Mouse (Mus musculus): ENCODE data around the gene Esyt3. TPM values are rescaled to one million over a fixed set of nuclear protein-coding genes. Genes with fewer than 3 reads are reported as not detected.

Esyt3 gene
- polyA plus RNA-seq (2016; fragmentation: Nextera tagmentation; extraction: Ambion mirVana): 0.31 and 0.46 TPM in 2 replicates

GRCm38 (mm10) chr9:99357921-99358692, at the start of gene Esyt3:
TSS of gene Esyt3 (minus strand) at chr9:99358557.
- Histone ChIP-seq H3K9me3 (no peaks in the 10 kb centered on the region), H3K36me3 (no peaks in the 10 kb centered on the region), H3K4me3 (peak within 1 kb of the TSS; percentile 46), H3K4me2 (replicated peaks) (peak within 1 kb of the TSS; percentile 95), H3K9ac (peak within 1 kb of the TSS; percentile 36; the same call in 1 of the 2 replicates), H3K4me1 (peaks cover 12% of the 10 kb centered on the region), H3K27ac (no peak within 1 kb of the TSS), H3K27me3 (peaks cover 52% of the 10 kb centered on the region)
- under 1% methylated on average over 66 of the region's 66 CpGs for WGBS
- peak; percentile 54; the same call in 1 of the 2 replicates for ATAC-seq (ENCODE audit: insufficient number of reproducible peaks, insufficient read depth, low FRiP score, low TSS enrichment)

DNA sequence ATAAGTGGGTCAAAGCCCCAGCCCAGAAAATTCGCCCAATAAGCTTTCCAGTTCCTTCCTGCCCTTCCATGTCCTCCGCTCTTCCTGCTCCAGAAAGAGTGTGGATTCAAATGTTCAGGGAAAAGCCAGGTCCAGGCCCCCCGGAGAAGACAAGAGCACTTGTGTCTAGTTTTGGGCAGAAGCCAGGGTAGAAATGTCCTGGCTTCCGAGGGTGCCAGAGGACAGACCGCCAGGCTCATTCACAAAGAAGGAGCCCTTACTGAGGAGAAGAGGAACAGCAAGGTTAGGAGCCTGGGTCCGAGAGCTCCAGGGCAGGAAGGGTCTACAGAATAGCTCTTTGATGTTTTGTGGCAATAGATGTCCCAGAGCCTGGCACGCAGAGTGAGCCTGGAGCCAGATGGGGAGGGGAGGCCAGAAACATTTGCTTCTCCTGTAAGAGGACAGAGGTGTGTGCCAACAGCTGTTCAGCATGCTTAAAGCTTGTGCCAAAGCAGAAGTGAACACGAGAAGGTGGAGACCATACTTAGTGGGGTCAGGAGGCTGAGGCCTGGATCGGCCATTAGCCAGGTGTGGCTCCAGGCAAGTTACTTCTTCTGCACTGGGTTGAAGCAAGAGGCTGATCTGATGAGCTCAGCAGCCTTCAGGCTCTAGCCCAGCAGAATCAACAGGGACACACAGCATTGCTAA, 43.1 kb upstream of the Esyt3 start:
- no peak overlapping the region for H3K4me2 ChIP-seq (replicated peaks)
- ATAC-seq (ENCODE audit: insufficient number of reproducible peaks, insufficient read depth, low FRiP score, low TSS enrichment): no peak
- H3K36me3 ChIP-seq: 0 out of 2 replicates have a peak, but pooled peaks cover 4% of the 10 kb centered on the region
- H3K27ac ChIP-seq: no peak overlapping the region
- H3K4me3 ChIP-seq: no peak overlapping the region
- H3K9ac ChIP-seq: no peak overlapping the region
- 70% methylated on average over 9 of the region's 9 CpGs for WGBS
- no peaks in the 10 kb centered on the region for H3K27me3 ChIP-seq
- no peaks in the 10 kb centered on the region for H3K9me3 ChIP-seq
- H3K4me1 ChIP-seq: no peaks in the 10 kb centered on the region

- Histone ChIP-seq H3K4me2 (replicated peaks) (no peak overlapping the region), H3K4me1 (no peaks in the 10 kb centered on the region), H3K9ac (no peak overlapping the region), H3K27me3 (no peaks in the 10 kb centered on the region), H3K27ac (no peak overlapping the region), H3K9me3 (no peaks in the 10 kb centered on the region), H3K36me3 (0 out of 2 replicates have a peak, but pooled peaks cover 4% of the 10 kb centered on the region), H3K4me3 (no peak overlapping the region)
- ATAC-seq (ENCODE audit: insufficient number of reproducible peaks, insufficient read depth, low FRiP score, low TSS enrichment): no peak
- WGBS: 67% methylated on average over 6 of the region's 6 CpGs
These were observed 42.4 kb upstream of the Esyt3 start for GRCm38 (mm10) chr9:99400781-99401180.

DNA sequence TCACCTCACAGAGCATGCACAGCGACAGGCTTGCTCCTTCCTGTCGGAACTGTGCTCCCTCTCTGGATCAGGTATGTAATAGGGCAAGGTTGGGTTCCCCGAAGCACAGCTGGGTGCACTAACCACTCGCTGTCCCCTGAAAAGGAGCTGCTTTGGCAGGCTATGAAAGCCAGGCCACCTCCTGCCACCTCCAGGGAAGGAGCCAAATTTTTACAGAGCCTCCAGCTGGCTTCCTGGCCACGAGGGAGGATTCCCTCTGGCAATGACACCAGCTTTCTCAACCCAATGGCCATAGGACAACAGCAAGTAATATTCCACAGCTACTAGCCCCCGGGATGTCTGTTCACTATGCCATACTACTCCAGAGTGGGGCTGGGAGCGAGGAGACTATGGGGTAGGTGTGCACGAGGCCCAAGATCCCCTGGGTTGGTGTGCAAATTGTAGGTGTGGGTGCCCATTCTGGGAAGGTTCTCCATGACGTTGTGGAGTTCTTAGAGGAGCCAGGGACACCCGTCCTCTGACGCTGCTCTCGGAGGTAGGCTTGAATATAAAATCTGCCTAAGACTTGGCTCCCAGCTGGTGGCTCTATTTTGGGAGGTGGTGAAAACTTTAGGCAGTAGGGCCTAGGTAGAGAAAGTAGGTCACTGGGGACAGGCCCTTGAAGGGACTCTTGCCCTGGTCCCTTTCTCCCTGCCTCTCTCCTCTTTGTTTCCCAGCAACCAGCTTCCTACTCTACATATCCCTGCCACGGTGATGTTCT, 38.9 kb upstream of the Esyt3 start:
- 83% methylated on average over 13 of the region's 13 CpGs for WGBS
- Histone ChIP-seq H3K27ac (no peak overlapping the region), H3K4me3 (no peak overlapping the region), H3K27me3 (no peaks in the 10 kb centered on the region), H3K9me3 (no peaks in the 10 kb centered on the region), H3K36me3 (peaks cover 13% of the 10 kb centered on the region), H3K4me1 (no peaks in the 10 kb centered on the region), H3K9ac (no peak overlapping the region), H3K4me2 (replicated peaks) (no peak overlapping the region)
- ATAC-seq (ENCODE audit: insufficient number of reproducible peaks, insufficient read depth, low FRiP score, low TSS enrichment): no peak

DNA sequence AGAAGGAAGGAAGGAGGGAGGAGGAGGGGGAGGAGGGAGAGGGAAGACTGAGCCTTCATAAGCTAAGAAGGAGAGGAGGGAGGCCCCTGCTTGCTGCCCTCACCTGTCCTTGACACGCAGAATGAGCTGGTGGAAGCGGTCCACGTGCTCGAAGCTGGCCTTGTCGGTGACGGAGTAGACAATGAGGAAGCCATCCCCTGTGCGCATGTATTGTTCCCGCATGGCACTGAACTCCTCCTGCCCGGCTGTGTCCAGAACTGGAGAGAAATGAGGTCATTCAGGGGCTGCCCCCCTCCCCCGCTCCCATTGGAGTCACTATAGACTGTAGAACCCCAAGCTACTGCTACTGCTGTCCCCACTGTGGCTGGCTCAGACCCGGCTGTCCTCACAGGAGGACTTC, 36.0 kb upstream of the Esyt3 start:
- no peak for ATAC-seq (ENCODE audit: insufficient number of reproducible peaks, insufficient read depth, low FRiP score, low TSS enrichment)

DNA sequence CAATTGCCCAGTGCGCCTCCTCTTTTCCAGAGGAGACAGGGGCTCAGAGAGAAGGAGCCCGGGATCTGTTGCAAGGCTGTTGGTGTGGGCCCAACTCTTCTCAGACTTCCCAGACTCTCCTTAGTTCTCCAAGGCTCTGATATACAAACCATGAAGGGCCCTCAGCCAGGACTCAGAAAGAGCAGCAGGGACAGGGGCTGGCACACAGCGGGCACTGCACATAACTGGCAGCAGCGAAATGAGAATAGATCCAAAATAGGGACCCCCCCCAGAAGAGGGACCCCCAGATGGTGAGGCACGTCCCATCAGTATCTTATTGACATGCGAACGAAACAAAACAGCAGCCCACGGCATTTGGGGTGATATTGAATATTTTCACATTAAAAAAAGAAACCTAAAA, 34.8 kb upstream of the Esyt3 start:
- WGBS: 94% methylated on average over 8 of the region's 8 CpGs
- Histone ChIP-seq H3K4me3 (no peak overlapping the region), H3K27ac (no peak overlapping the region), H3K9me3 (no peaks in the 10 kb centered on the region), H3K9ac (no peak overlapping the region), H3K4me1 (no peaks in the 10 kb centered on the region), H3K36me3 (peaks cover 27% of the 10 kb centered on the region), H3K4me2 (replicated peaks) (no peak overlapping the region), H3K27me3 (no peaks in the 10 kb centered on the region)
- ATAC-seq (ENCODE audit: insufficient number of reproducible peaks, insufficient read depth, low FRiP score, low TSS enrichment): no peak

More for the DNA sequence above, 36.0 kb upstream of the Esyt3 start:
- Histone ChIP-seq H3K27me3 (no peaks in the 10 kb centered on the region), H3K4me3 (no peak overlapping the region), H3K4me2 (replicated peaks) (no peak overlapping the region), H3K36me3 (peaks cover 29% of the 10 kb centered on the region), H3K9ac (no peak overlapping the region), H3K27ac (no peak overlapping the region), H3K4me1 (no peaks in the 10 kb centered on the region), H3K9me3 (no peaks in the 10 kb centered on the region)
- WGBS: 83% methylated on average over 11 of the region's 11 CpGs

GRCm38 (mm10) chr9:99391557-99391956, 33.2 kb upstream of the Esyt3 start:
- H3K36me3 ChIP-seq: peaks cover 30% of the 10 kb centered on the region
- H3K4me1 ChIP-seq: no peaks in the 10 kb centered on the region
- ATAC-seq (ENCODE audit: insufficient number of reproducible peaks, insufficient read depth, low FRiP score, low TSS enrichment): no peak
- H3K27me3 ChIP-seq: no peaks in the 10 kb centered on the region
- no peak overlapping the region for H3K4me2 ChIP-seq (replicated peaks)
- H3K27ac ChIP-seq: no peak overlapping the region
- no peaks in the 10 kb centered on the region for H3K9me3 ChIP-seq
- H3K4me3 ChIP-seq: no peak overlapping the region
- no peak overlapping the region for H3K9ac ChIP-seq
- 94% methylated on average over 10 of the region's 10 CpGs for WGBS

- Histone ChIP-seq H3K27me3 (no peaks in the 10 kb centered on the region), H3K27ac (no peak overlapping the region), H3K4me2 (replicated peaks) (no peak overlapping the region), H3K4me3 (no peak overlapping the region), H3K4me1 (no peaks in the 10 kb centered on the region), H3K9me3 (no peaks in the 10 kb centered on the region), H3K36me3 (peaks cover 33% of the 10 kb centered on the region), H3K9ac (no peak overlapping the region)
- ATAC-seq (ENCODE audit: insufficient number of reproducible peaks, insufficient read depth, low FRiP score, low TSS enrichment): no peak
- 47% methylated on average over 2 of the region's 2 CpGs for WGBS
These were observed 32.4 kb upstream of the Esyt3 start for GRCm38 (mm10) chr9:99390716-99391115.

DNA sequence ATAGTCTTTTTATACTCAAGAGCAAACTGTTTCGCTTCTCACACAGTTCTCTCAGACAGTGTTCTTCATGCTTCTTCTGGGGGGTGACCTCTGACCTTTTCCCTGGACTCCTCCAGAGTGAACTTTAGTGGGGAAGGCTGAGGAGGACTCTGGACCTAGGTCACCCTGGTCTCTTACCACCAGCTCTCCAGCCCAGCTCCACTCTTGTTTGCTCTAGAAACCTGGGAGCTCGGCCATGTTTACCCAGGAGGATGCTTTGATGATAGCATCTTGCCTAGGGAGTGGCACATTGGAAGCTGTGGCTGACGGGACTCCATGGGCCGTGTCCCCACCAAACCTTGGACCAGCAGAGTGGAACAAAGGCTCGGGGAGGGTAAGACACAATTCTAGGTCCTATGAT, 31.8 kb upstream of the Esyt3 start:
- Histone ChIP-seq H3K27ac (no peak overlapping the region), H3K4me2 (replicated peaks) (no peak overlapping the region), H3K9ac (no peak overlapping the region), H3K4me3 (no peak overlapping the region), H3K36me3 (peaks cover 33% of the 10 kb centered on the region), H3K4me1 (no peaks in the 10 kb centered on the region), H3K9me3 (no peaks in the 10 kb centered on the region), H3K27me3 (no peaks in the 10 kb centered on the region)
- ATAC-seq (ENCODE audit: insufficient number of reproducible peaks, insufficient read depth, low FRiP score, low TSS enrichment): no peak
- 84% methylated on average over 5 of the region's 5 CpGs for WGBS

DNA sequence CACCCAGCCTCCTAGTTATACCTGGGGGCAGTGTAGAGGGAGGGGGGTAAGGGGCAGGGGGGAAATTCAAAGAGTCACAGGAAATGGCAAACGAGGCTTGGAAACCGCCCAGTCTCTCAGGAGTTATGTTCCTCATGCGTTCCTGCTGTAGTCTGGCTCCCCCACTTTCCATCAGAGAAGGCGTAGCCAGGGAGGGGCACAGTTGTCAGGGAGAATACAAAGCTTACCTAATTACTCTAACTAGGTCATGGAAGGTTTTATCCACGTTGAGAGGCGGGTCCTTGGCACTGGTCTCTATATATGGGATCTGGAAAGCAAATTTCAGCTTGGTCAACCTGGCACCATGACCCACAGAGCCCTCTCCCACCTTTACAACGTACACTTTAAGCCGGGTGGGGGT, 31.1 kb upstream of the Esyt3 start:
- H3K4me2 ChIP-seq (replicated peaks): no peak overlapping the region
- no peak overlapping the region for H3K27ac ChIP-seq
- H3K27me3 ChIP-seq: no peaks in the 10 kb centered on the region
- H3K9ac ChIP-seq: no peak overlapping the region
- 72% methylated on average over 8 of the region's 8 CpGs for WGBS
- peaks cover 33% of the 10 kb centered on the region for H3K36me3 ChIP-seq
- H3K9me3 ChIP-seq: no peaks in the 10 kb centered on the region
- ATAC-seq (ENCODE audit: insufficient number of reproducible peaks, insufficient read depth, low FRiP score, low TSS enrichment): no peak
- no peaks in the 10 kb centered on the region for H3K4me1 ChIP-seq
- H3K4me3 ChIP-seq: no peak overlapping the region

- peaks cover 33% of the 10 kb centered on the region for H3K36me3 ChIP-seq
- H3K27ac ChIP-seq: no peak overlapping the region
- 84% methylated on average over 9 of the region's 9 CpGs for WGBS
- H3K9me3 ChIP-seq: no peaks in the 10 kb centered on the region
- no peak overlapping the region for H3K9ac ChIP-seq
- no peaks in the 10 kb centered on the region for H3K27me3 ChIP-seq
- no peaks in the 10 kb centered on the region for H3K4me1 ChIP-seq
- no peak overlapping the region for H3K4me2 ChIP-seq (replicated peaks)
- no peak for ATAC-seq (ENCODE audit: insufficient number of reproducible peaks, insufficient read depth, low FRiP score, low TSS enrichment)
- no peak overlapping the region for H3K4me3 ChIP-seq
These were observed 30.5 kb upstream of the Esyt3 start for GRCm38 (mm10) chr9:99388856-99389255.

All from embryonic facial prominence, embryonic 12.5 days (tissue).